Mouse (Mus musculus): ENCODE measurements around the gene Fut7. TPM values are rescaled to one million over a fixed set of nuclear protein-coding genes. Genes with fewer than 3 reads are reported as not detected.

Gene Fut7
- not detected for polyA plus RNA-seq (2014; fragmentation: Illumina TruSeq; extraction: RNeasy Lipid Tissue Mini Kit (QIAGEN cat#74804); ENCODE audit: low replicate concordance)

GRCm38 (mm10) chr2:25422587-25423410, at the start of gene Fut7:
Gene Fut7 (plus strand): TSS chr2:25423267.

GRCm38 (mm10) chr2:25395721-25396596, 27.1 kb upstream of the Fut7 start, which contains the start of gene Entpd2:
Gene Entpd2 (plus strand): TSS chr2:25395874.

GRCm38 (mm10) chr2:25399051-25399450, 24.0 kb upstream of the Fut7 start, which contains the start of gene Npdc1:
Gene Npdc1 (plus strand): TSS chr2:25399351.

GRCm38 (mm10) chr2:25428442-25429236, 5.6 kb downstream of the Fut7 start, which contains the start of gene Abca2:
Gene Abca2 (plus strand): TSS chr2:25428703.

GRCm38 (mm10) chr2:25456205-25456953, 33.3 kb downstream of the Fut7 start, which contains the start of gene Clic3:
Gene Clic3 (plus strand): TSS chr2:25456838.

GRCm38 (mm10) chr2:25460551-25461309, 37.7 kb downstream of the Fut7 start, which contains the start of gene Paxx:
Gene Paxx (minus strand): TSS chr2:25461094.

GRCm38 (mm10) chr2:25469969-25470368, 46.9 kb downstream of the Fut7 start, which contains the start of gene Ptgds:
Gene Ptgds (minus strand): TSS chr2:25470046.

Other genes with a start within 250 kb of the Fut7 start
- gene Nrarp, start 242.5 kb upstream of the Fut7 start, polyA plus RNA-seq (2014; fragmentation: Illumina TruSeq; extraction: RNeasy Lipid Tissue Mini Kit (QIAGEN cat#74804); ENCODE audit: low replicate concordance) = 17.8 TPM
- gene Tor4a, start 226.4 kb upstream of the Fut7 start, polyA plus RNA-seq (2014; fragmentation: Illumina TruSeq; extraction: RNeasy Lipid Tissue Mini Kit (QIAGEN cat#74804); ENCODE audit: low replicate concordance) = 2.0 TPM
- 3.2 TPM for gene Nelfb, start 211.8 kb upstream of the Fut7 start, polyA plus RNA-seq (2014; fragmentation: Illumina TruSeq; extraction: RNeasy Lipid Tissue Mini Kit (QIAGEN cat#74804); ENCODE audit: low replicate concordance)
- gene Stpg3, start 208.6 kb upstream of the Fut7 start, polyA plus RNA-seq (2014; fragmentation: Illumina TruSeq; extraction: RNeasy Lipid Tissue Mini Kit (QIAGEN cat#74804); ENCODE audit: low replicate concordance) = not detected
- not detected for gene Fam166a, start 204.5 kb upstream of the Fut7 start, polyA plus RNA-seq (2014; fragmentation: Illumina TruSeq; extraction: RNeasy Lipid Tissue Mini Kit (QIAGEN cat#74804); ENCODE audit: low replicate concordance)
- 46.6 TPM for gene Tubb4b, start 198.6 kb upstream of the Fut7 start, polyA plus RNA-seq (2014; fragmentation: Illumina TruSeq; extraction: RNeasy Lipid Tissue Mini Kit (QIAGEN cat#74804); ENCODE audit: low replicate concordance)
- not detected for gene Slc34a3, start 188.9 kb upstream of the Fut7 start, polyA plus RNA-seq (2014; fragmentation: Illumina TruSeq; extraction: RNeasy Lipid Tissue Mini Kit (QIAGEN cat#74804); ENCODE audit: low replicate concordance)
- gene Rnf224, start 186.5 kb upstream of the Fut7 start, polyA plus RNA-seq (2014; fragmentation: Illumina TruSeq; extraction: RNeasy Lipid Tissue Mini Kit (QIAGEN cat#74804); ENCODE audit: low replicate concordance) = not detected
- gene Rnf208, start 181.0 kb upstream of the Fut7 start, polyA plus RNA-seq (2014; fragmentation: Illumina TruSeq; extraction: RNeasy Lipid Tissue Mini Kit (QIAGEN cat#74804); ENCODE audit: low replicate concordance) = not detected
- not detected for gene Cysrt1, start 180.8 kb upstream of the Fut7 start, polyA plus RNA-seq (2014; fragmentation: Illumina TruSeq; extraction: RNeasy Lipid Tissue Mini Kit (QIAGEN cat#74804); ENCODE audit: low replicate concordance)
- 0.93 TPM for gene AL732309.1, start 176.4 kb upstream of the Fut7 start, polyA plus RNA-seq (2014; fragmentation: Illumina TruSeq; extraction: RNeasy Lipid Tissue Mini Kit (QIAGEN cat#74804); ENCODE audit: low replicate concordance)
- gene Tmem203, start 167.8 kb upstream of the Fut7 start, polyA plus RNA-seq (2014; fragmentation: Illumina TruSeq; extraction: RNeasy Lipid Tissue Mini Kit (QIAGEN cat#74804); ENCODE audit: low replicate concordance) = not detected
- gene Tprn, start 160.6 kb upstream of the Fut7 start, polyA plus RNA-seq (2014; fragmentation: Illumina TruSeq; extraction: RNeasy Lipid Tissue Mini Kit (QIAGEN cat#74804); ENCODE audit: low replicate concordance) = 2.3 TPM
- gene Ssna1, start 150.8 kb upstream of the Fut7 start, polyA plus RNA-seq (2014; fragmentation: Illumina TruSeq; extraction: RNeasy Lipid Tissue Mini Kit (QIAGEN cat#74804); ENCODE audit: low replicate concordance) = 0.56 TPM
- 4.6 TPM for gene Anapc2, start 150.8 kb upstream of the Fut7 start, polyA plus RNA-seq (2014; fragmentation: Illumina TruSeq; extraction: RNeasy Lipid Tissue Mini Kit (QIAGEN cat#74804); ENCODE audit: low replicate concordance)
- gene Tmem210, start 135.1 kb upstream of the Fut7 start, polyA plus RNA-seq (2014; fragmentation: Illumina TruSeq; extraction: RNeasy Lipid Tissue Mini Kit (QIAGEN cat#74804); ENCODE audit: low replicate concordance) = not detected
- 0.37 TPM for gene Lrrc26, start 133.4 kb upstream of the Fut7 start, polyA plus RNA-seq (2014; fragmentation: Illumina TruSeq; extraction: RNeasy Lipid Tissue Mini Kit (QIAGEN cat#74804); ENCODE audit: low replicate concordance)
- not detected for gene Grin1, start 104.1 kb upstream of the Fut7 start, polyA plus RNA-seq (2014; fragmentation: Illumina TruSeq; extraction: RNeasy Lipid Tissue Mini Kit (QIAGEN cat#74804); ENCODE audit: low replicate concordance)
- gene Man1b1, start 90.9 kb upstream of the Fut7 start, polyA plus RNA-seq (2014; fragmentation: Illumina TruSeq; extraction: RNeasy Lipid Tissue Mini Kit (QIAGEN cat#74804); ENCODE audit: low replicate concordance) = 13.8 TPM
- 2.0 TPM for gene Dpp7, start 66.9 kb upstream of the Fut7 start, polyA plus RNA-seq (2014; fragmentation: Illumina TruSeq; extraction: RNeasy Lipid Tissue Mini Kit (QIAGEN cat#74804); ENCODE audit: low replicate concordance)
- gene Uap1l1, start 57.6 kb upstream of the Fut7 start, polyA plus RNA-seq (2014; fragmentation: Illumina TruSeq; extraction: RNeasy Lipid Tissue Mini Kit (QIAGEN cat#74804); ENCODE audit: low replicate concordance) = 5.0 TPM
- 0.11 TPM for gene Sapcd2, start 50.9 kb upstream of the Fut7 start, polyA plus RNA-seq (2014; fragmentation: Illumina TruSeq; extraction: RNeasy Lipid Tissue Mini Kit (QIAGEN cat#74804); ENCODE audit: low replicate concordance)
- not detected for gene Entpd2, start 27.4 kb upstream of the Fut7 start, polyA plus RNA-seq (2014; fragmentation: Illumina TruSeq; extraction: RNeasy Lipid Tissue Mini Kit (QIAGEN cat#74804); ENCODE audit: low replicate concordance)
- 4.4 TPM for gene Npdc1, start 23.9 kb upstream of the Fut7 start, polyA plus RNA-seq (2014; fragmentation: Illumina TruSeq; extraction: RNeasy Lipid Tissue Mini Kit (QIAGEN cat#74804); ENCODE audit: low replicate concordance)
- 0.48 TPM for gene Abca2, start 5.4 kb downstream of the Fut7 start, polyA plus RNA-seq (2014; fragmentation: Illumina TruSeq; extraction: RNeasy Lipid Tissue Mini Kit (QIAGEN cat#74804); ENCODE audit: low replicate concordance)
- gene Clic3, start 33.6 kb downstream of the Fut7 start, polyA plus RNA-seq (2014; fragmentation: Illumina TruSeq; extraction: RNeasy Lipid Tissue Mini Kit (QIAGEN cat#74804); ENCODE audit: low replicate concordance) = not detected
- 5.1 TPM for gene Paxx, start 37.8 kb downstream of the Fut7 start, polyA plus RNA-seq (2014; fragmentation: Illumina TruSeq; extraction: RNeasy Lipid Tissue Mini Kit (QIAGEN cat#74804); ENCODE audit: low replicate concordance)
- not detected for gene Ptgds, start 46.8 kb downstream of the Fut7 start, polyA plus RNA-seq (2014; fragmentation: Illumina TruSeq; extraction: RNeasy Lipid Tissue Mini Kit (QIAGEN cat#74804); ENCODE audit: low replicate concordance)
- gene Lcn12, start 70.6 kb downstream of the Fut7 start, polyA plus RNA-seq (2014; fragmentation: Illumina TruSeq; extraction: RNeasy Lipid Tissue Mini Kit (QIAGEN cat#74804); ENCODE audit: low replicate concordance) = not detected
- gene Fbxw5, start 77.5 kb downstream of the Fut7 start, polyA plus RNA-seq (2014; fragmentation: Illumina TruSeq; extraction: RNeasy Lipid Tissue Mini Kit (QIAGEN cat#74804); ENCODE audit: low replicate concordance) = not detected
- not detected for gene C8g, start 78.5 kb downstream of the Fut7 start, polyA plus RNA-seq (2014; fragmentation: Illumina TruSeq; extraction: RNeasy Lipid Tissue Mini Kit (QIAGEN cat#74804); ENCODE audit: low replicate concordance)
- 0.78 TPM for gene Traf2, start 123.7 kb downstream of the Fut7 start, polyA plus RNA-seq (2014; fragmentation: Illumina TruSeq; extraction: RNeasy Lipid Tissue Mini Kit (QIAGEN cat#74804); ENCODE audit: low replicate concordance)
- 1.6 TPM for gene Edf1, start 134.6 kb downstream of the Fut7 start, polyA plus RNA-seq (2014; fragmentation: Illumina TruSeq; extraction: RNeasy Lipid Tissue Mini Kit (QIAGEN cat#74804); ENCODE audit: low replicate concordance)
- not detected for gene Mamdc4, start 151.6 kb downstream of the Fut7 start, polyA plus RNA-seq (2014; fragmentation: Illumina TruSeq; extraction: RNeasy Lipid Tissue Mini Kit (QIAGEN cat#74804); ENCODE audit: low replicate concordance)
- not detected for gene Phpt1, start 152.0 kb downstream of the Fut7 start, polyA plus RNA-seq (2014; fragmentation: Illumina TruSeq; extraction: RNeasy Lipid Tissue Mini Kit (QIAGEN cat#74804); ENCODE audit: low replicate concordance)
- not detected for gene Ajm1, start 158.5 kb downstream of the Fut7 start, polyA plus RNA-seq (2014; fragmentation: Illumina TruSeq; extraction: RNeasy Lipid Tissue Mini Kit (QIAGEN cat#74804); ENCODE audit: low replicate concordance)
- 29.1 TPM for gene Rabl6, start 185.3 kb downstream of the Fut7 start, polyA plus RNA-seq (2014; fragmentation: Illumina TruSeq; extraction: RNeasy Lipid Tissue Mini Kit (QIAGEN cat#74804); ENCODE audit: low replicate concordance)
- not detected for gene Ccdc183, start 194.4 kb downstream of the Fut7 start, polyA plus RNA-seq (2014; fragmentation: Illumina TruSeq; extraction: RNeasy Lipid Tissue Mini Kit (QIAGEN cat#74804); ENCODE audit: low replicate concordance)
- 0.85 TPM for gene Tmem141, start 198.7 kb downstream of the Fut7 start, polyA plus RNA-seq (2014; fragmentation: Illumina TruSeq; extraction: RNeasy Lipid Tissue Mini Kit (QIAGEN cat#74804); ENCODE audit: low replicate concordance)
- gene Fcna, start 204.8 kb downstream of the Fut7 start, polyA plus RNA-seq (2014; fragmentation: Illumina TruSeq; extraction: RNeasy Lipid Tissue Mini Kit (QIAGEN cat#74804); ENCODE audit: low replicate concordance) = not detected
- gene Lcn8, start 229.9 kb downstream of the Fut7 start, polyA plus RNA-seq (2014; fragmentation: Illumina TruSeq; extraction: RNeasy Lipid Tissue Mini Kit (QIAGEN cat#74804); ENCODE audit: low replicate concordance) = not detected
- gene Lcn5, start 234.7 kb downstream of the Fut7 start, polyA plus RNA-seq (2014; fragmentation: Illumina TruSeq; extraction: RNeasy Lipid Tissue Mini Kit (QIAGEN cat#74804); ENCODE audit: low replicate concordance) = not detected